Mouse (Mus musculus): Measurements from ENCODE around the gene Mpl.

Mpl gene

DNA sequence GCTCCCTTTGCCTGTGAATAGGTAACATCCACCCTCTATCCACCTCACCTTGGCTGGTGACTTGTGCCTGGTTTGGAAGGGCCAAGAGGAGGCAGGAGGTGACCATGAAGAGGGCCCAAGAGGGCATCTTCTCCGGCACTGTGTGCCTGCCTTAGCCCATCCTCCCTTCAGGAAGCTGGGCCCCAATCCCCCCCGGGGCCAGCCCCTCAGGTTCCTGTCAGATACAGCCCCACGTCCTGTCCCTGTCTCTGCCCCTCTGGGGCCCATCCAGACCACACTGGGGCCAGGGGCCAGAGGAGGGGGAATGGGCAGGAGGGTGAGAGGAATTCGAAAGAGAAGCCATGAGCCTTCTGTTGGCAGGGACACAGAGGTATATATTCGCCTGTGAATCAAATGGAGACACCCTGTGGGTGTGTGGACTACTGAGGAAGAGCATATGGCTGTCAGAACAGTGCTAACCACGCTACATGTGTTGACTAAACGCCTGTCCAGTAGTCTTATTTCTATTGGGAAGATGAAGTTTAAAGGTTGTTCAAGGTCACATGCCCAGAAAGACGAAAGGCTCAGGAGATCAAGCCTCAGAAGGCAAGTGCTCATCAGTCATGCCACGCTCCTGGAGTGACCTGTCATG is at the start of gene Mpl:
TSS of gene Mpl (minus strand) at position 169 of the 631 bp plus-strand sequence.
- no peaks in the 10 kb centered on the region for H3K27me3 ChIP-seq (ENCODE audit: control insufficient read depth, insufficient read depth, low read length, poor library complexity, severe bottlenecking)
- H3K36me3 ChIP-seq (ENCODE audit: control insufficient read depth, insufficient read depth, low read length, poor library complexity, severe bottlenecking): no peaks in the 10 kb centered on the region
- DNase-seq (ENCODE audit: low read depth, low spot score): no peak

DNA sequence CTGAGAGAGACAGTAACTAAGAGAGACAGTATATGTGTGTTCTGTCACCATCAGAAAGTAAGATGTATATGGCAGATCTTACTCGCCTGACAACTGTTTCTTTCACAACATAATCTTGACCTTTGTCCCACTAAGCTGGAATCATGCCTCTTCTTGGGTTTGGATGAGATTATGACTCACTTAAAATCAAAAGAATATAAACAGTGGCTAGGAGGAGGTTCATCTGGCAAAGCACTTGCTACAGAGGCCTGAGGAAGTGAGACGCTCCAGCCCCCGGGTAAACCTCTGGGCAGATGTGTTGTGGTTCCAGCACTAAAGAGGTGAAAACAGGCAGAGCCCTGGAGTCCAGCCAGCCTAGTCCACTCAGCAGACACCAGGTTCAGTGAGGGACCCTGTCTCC is 48.2 kb upstream of the Mpl start:
- no peaks in the 10 kb centered on the region for H3K36me3 ChIP-seq (ENCODE audit: control insufficient read depth, insufficient read depth, low read length, poor library complexity, severe bottlenecking)
- no peak for DNase-seq (ENCODE audit: low read depth, low spot score)
- no peaks in the 10 kb centered on the region for H3K27me3 ChIP-seq (ENCODE audit: control insufficient read depth, insufficient read depth, low read length, poor library complexity, severe bottlenecking)

DNA sequence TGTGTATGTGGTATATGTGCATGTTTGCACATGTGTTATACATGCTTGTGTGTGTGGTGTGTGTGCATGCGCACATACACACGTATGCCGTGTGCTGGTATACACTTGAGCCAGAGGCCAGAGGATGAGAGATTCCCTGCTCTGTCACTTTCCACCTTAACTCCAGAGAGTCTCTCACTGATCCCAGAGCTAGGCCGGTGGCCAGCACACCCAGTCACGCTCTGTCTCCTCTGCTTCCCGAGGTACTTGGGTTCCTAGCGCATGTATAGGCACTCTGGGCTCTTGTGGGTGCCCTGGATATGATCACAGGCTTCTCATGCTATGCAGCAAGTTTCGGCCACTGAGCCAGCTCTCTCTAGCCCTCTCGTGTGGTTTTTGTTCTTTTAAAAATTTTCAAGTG is 43.5 kb upstream of the Mpl start:
- Histone ChIP-seq H3K36me3 (ENCODE audit: control insufficient read depth, insufficient read depth, low read length, poor library complexity, severe bottlenecking) (no peaks in the 10 kb centered on the region), H3K27me3 (ENCODE audit: control insufficient read depth, insufficient read depth, low read length, poor library complexity, severe bottlenecking) (no peaks in the 10 kb centered on the region)
- no peak for DNase-seq (ENCODE audit: low read depth, low spot score)

DNA sequence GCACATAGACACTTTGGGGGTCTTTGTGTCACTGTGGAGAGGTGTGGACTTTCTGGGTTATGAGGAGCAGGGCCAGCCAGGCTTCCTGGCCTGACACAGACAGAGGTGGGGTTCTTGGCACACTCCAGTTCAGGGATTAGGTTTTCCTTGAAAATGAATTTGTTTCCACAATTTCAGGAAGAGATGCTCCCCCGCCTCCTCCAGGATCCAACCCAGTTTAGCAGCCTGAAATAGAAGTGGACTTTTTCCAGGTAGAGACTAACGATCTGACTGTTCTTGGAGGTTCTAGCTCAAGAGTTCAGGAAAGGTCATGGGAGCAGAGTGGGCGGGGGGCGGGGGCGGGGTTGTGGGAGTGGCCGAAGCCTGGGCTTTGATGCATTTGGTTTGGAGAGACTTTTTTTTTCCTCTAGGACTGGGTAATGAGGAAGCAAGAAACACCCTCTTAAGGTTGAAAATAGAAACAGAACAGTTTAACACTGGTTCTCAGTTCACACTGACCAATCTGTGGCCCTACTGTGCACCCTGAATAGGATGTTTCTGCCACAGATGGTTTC is 42.9 kb upstream of the Mpl start:
- H3K36me3 ChIP-seq (ENCODE audit: control insufficient read depth, insufficient read depth, low read length, poor library complexity, severe bottlenecking): no peaks in the 10 kb centered on the region
- H3K27me3 ChIP-seq (ENCODE audit: control insufficient read depth, insufficient read depth, low read length, poor library complexity, severe bottlenecking): no peaks in the 10 kb centered on the region
- no peak for DNase-seq (ENCODE audit: low read depth, low spot score)

DNA sequence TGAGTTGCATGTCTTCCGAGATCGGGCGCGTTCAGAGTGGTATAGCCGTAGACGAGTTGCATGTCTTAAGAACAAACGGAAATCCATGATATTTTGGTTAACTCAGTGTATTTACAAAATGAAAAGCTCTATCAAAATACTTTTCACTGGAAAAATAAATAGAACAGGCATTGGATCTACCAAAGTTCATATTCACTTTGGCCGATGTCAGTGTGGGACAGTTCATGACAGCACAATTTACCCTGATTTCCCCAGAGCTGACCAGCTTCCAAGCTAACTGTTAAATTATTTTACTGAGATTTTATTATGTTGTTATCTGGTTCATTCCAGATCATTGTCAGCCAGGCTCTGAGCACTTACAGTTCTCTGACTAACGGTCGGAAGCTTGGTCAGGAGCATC is 33.1 kb upstream of the Mpl start:
- H3K36me3 ChIP-seq (ENCODE audit: control insufficient read depth, insufficient read depth, low read length, poor library complexity, severe bottlenecking): no peaks in the 10 kb centered on the region
- no peak for DNase-seq (ENCODE audit: low read depth, low spot score)
- no peaks in the 10 kb centered on the region for H3K27me3 ChIP-seq (ENCODE audit: control insufficient read depth, insufficient read depth, low read length, poor library complexity, severe bottlenecking)

DNA sequence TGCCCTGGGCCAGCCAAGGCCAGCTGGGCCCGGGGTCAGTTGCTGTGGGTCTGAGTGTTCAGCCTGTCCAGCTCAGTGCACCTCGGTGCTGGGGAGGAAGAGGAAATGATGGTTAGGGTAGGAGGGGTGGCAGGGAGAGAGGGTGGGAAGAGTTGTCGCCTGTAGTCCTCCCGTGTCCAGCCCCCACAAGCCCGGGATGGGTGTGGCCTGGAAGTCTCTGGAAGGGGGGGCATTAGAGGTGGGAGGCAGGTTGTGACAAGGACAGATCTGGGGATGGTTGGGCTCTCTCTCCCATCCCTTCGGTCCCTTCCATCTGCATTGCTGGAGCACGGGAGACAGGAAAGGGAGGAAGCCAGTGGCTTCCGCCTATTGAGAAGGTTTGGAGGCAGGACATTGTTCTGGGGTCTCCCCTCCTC is 32.4 kb upstream of the Mpl start, which contains the start of gene Tie1:
TSS of gene Tie1 (minus strand) at position 345 of the 416 bp plus-strand sequence.
- no peak for DNase-seq (ENCODE audit: low read depth, low spot score)
- H3K36me3 ChIP-seq (ENCODE audit: control insufficient read depth, insufficient read depth, low read length, poor library complexity, severe bottlenecking): no peaks in the 10 kb centered on the region

DNA sequence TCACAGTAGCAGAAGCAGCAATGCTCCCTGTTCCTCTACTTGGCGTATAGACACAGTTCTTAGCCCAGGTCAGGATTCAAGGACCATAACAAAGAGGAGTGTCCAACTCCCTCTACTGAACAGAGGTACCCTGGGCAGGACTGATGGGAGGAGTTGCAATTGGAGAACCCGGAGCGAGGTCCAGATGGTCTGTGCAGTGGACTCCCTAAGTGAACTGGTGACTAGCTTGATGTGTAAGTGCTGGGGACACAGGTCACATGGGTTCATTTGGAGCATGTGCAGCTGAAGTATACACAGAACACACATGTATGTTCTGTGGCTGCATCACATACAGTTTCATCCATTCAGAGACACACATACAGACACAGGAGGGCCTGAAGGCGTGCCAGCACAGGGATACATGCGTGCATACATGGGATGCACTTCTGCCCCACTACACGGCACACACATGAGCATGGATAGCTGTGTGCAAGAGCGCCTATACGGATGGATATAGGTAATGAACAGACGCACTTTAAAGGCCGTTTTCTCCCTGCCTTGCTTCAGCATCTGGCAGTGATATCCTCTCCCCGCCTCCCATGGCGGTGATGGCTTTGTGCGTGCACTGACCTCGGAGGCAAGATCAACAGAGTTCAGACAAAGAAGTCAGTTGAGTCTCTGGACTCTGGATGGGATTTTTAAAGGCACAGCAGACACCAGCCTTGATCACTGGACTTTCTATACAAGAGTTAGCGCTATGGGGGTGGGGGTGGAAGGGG is 19.6 kb upstream of the Mpl start:
- Histone ChIP-seq H3K27me3 (ENCODE audit: control insufficient read depth, insufficient read depth, low read length, poor library complexity, severe bottlenecking) (no peaks in the 10 kb centered on the region), H3K36me3 (ENCODE audit: control insufficient read depth, insufficient read depth, low read length, poor library complexity, severe bottlenecking) (no peaks in the 10 kb centered on the region)
- no peak for DNase-seq (ENCODE audit: low read depth, low spot score)

More for the DNA sequence above, 32.4 kb upstream of the Mpl start, which contains the start of gene Tie1:
- H3K27me3 ChIP-seq (ENCODE audit: control insufficient read depth, insufficient read depth, low read length, poor library complexity, severe bottlenecking): no peaks in the 10 kb centered on the region

DNA sequence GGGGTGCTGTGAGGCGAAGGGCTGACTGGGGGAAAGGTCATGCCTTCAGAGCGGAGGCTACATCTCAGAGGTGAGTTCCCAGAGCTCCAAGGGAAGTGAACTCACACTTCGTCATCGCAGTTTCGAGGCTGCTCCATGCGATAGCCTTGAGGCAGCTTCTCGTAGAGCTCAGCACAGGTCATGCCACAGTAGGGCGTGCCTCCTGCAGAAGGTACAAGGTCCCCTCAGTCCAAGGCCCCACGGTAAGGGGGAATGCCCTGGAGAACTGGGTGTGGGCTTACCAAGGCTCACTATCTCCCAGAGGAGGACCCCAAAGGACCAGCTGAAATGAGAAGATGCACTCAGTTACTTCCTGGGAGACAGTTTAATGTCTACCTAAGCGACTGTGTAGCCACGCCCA is 15.4 kb upstream of the Mpl start:
- H3K36me3 ChIP-seq (ENCODE audit: control insufficient read depth, insufficient read depth, low read length, poor library complexity, severe bottlenecking): no peaks in the 10 kb centered on the region
- no peak for DNase-seq (ENCODE audit: low read depth, low spot score)
- no peaks in the 10 kb centered on the region for H3K27me3 ChIP-seq (ENCODE audit: control insufficient read depth, insufficient read depth, low read length, poor library complexity, severe bottlenecking)

DNA sequence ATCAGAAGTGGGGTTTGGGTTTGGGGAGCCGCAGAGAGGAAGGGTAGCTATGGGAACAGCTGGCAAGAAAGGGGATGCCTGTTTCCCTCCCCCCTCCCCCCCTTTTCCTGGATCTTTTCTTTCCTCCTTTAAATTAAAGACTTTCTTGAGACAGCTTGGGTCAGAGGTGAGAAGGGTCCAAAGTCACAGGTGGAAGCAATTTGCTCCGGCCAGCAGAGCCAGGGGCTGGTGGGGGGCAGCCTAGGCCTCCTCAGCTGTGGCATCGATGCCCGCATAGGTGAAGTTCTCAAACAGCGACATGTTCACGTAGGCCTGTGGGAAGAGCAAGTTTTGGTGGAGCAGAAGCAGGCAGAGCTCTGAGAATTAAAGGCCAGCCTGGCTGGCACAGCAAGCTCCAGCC is 14.0 kb upstream of the Mpl start:
- no peak for DNase-seq (ENCODE audit: low read depth, low spot score)
- no peaks in the 10 kb centered on the region for H3K27me3 ChIP-seq (ENCODE audit: control insufficient read depth, insufficient read depth, low read length, poor library complexity, severe bottlenecking)
- no peaks in the 10 kb centered on the region for H3K36me3 ChIP-seq (ENCODE audit: control insufficient read depth, insufficient read depth, low read length, poor library complexity, severe bottlenecking)

DNA sequence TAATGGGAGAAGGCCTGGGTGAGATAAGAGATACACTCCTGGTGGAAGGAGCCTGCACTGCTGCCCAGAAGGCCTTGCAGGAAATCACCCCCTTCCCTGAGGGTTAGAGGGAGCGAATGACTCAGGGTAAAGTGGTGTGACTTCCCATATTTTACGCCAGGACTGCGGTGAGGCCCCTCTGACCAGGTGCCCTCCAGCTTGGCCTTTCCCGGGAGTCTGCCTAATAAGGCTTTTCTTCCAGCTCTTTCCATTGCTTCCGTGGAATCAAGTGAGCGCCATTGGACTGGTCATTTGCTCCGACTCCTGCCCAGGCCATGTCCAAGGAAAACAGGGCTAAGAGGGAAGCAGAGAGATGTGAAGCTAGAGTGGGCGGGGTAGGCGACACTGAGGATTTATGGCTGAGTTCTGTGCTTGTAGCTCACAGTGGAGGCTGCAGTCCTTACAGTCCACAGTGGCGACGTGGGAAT is 8.4 kb upstream of the Mpl start:
- DNase-seq (ENCODE audit: low read depth, low spot score): no peak
- no peaks in the 10 kb centered on the region for H3K36me3 ChIP-seq (ENCODE audit: control insufficient read depth, insufficient read depth, low read length, poor library complexity, severe bottlenecking)
- no peaks in the 10 kb centered on the region for H3K27me3 ChIP-seq (ENCODE audit: control insufficient read depth, insufficient read depth, low read length, poor library complexity, severe bottlenecking)

DNA sequence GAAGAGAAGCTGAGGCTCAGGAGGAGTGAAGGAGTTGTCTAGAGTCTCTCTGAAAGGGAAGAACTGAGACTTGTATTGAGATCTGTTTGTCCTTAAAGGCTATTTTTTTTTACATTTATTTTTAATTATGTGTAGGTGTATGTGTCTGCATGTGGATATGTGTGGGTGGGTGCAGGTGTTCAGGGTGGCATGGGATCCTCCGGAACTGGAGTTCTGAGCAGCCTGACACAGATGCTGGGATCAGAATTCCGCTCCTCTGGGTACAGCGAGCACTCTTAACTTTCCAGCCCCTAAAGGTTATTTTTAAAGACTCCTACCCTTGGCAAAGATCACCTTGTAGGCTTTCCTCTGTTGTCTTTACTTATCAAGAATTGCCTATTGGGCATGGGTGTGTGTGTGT is 7.6 kb upstream of the Mpl start:
- H3K27me3 ChIP-seq (ENCODE audit: control insufficient read depth, insufficient read depth, low read length, poor library complexity, severe bottlenecking): no peaks in the 10 kb centered on the region
- no peak for DNase-seq (ENCODE audit: low read depth, low spot score)
- H3K36me3 ChIP-seq (ENCODE audit: control insufficient read depth, insufficient read depth, low read length, poor library complexity, severe bottlenecking): no peaks in the 10 kb centered on the region

DNA sequence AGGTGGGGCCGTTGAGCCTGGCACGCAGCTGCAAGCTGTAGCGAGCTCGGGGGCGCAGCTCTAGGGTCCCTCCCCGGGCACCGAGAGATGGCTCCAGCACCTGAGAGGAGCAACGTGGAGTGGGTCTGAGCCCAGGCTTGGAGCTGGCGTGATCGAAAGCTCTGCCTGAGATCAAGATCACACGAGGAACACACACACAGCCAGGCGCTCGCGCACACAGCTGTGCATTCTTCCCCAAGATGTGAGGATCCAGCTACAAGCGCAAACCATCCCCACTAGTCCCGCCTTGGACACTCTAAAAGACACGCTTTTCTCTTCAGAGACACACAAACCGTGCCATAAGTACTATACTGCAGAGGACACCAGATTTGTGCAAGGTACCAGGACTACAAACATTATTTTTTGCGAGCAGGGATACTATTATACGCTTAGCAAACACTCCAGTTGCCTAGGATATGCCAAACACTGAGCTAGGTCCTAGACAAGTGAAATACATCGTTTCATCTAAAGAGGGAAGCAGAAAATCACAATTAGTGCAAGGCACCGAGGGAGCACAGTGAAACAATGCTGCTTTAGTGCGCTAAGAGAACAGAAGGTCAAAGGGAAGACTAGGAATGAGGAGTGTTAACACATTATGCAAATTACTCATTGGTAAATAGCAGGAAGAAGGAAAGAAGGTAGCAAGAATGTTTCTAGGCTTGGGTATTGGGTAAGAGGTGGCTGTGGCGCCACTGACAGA is 10.7 kb downstream of the Mpl start:
- no peaks in the 10 kb centered on the region for H3K36me3 ChIP-seq (ENCODE audit: control insufficient read depth, insufficient read depth, low read length, poor library complexity, severe bottlenecking)
- no peaks in the 10 kb centered on the region; the same call in 1 of the 2 replicates for H3K27me3 ChIP-seq (ENCODE audit: control insufficient read depth, insufficient read depth, low read length, poor library complexity, severe bottlenecking)
- no peak for DNase-seq (ENCODE audit: low read depth, low spot score)

DNA sequence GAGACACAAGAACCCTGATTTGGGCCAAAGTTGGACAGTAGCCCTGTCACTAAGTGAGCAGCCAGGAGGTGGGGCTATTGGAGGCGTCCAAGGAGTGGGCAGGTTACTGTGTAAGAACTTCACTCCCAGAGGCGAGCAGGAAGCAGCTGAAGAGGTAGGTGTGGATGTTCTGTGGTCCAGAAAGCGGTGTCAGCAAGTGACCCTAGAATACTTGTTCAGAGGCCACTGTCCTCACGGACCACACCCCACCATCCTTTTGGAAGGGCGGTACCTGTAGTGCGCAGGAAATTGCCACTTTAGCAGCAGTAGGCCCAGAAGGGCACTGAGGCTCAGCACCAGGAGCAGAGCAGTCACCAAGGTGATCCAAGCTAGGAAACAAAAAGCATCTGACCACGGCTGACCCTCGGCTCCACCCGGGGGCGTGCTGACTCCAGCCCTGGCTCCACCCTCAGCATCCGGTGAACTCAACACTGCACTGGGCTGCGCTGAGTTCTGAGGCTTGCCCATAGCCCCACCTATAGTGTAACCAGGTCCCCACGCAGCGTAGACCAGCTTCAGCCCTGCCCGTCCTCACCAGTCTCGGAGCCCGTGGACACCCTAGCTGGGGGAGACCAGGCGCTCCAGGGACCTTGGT is 11.4 kb downstream of the Mpl start:
- no peak for DNase-seq (ENCODE audit: low read depth, low spot score)
- no peaks in the 10 kb centered on the region; the same call in 1 of the 2 replicates for H3K27me3 ChIP-seq (ENCODE audit: control insufficient read depth, insufficient read depth, low read length, poor library complexity, severe bottlenecking)

DNA sequence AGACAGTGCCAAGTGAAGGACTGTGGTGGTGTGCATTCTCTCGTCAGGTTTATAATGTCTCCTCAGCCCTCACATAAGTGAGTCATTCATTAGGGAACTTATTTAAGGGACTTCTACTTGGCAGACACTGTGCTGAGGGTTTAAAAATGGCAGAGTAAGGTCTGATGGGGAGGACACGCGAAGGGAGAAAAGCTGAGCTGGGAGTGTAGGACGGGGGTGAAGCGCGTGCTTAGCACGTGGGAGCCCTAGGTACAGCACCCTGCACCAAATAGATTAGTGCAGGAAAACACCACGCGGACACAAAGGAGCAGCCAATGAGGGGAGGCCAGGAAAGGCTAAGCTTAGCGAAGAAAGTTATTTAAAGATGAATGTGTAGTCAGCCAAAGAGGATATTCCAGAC is 12.2 kb downstream of the Mpl start:
- Histone ChIP-seq H3K36me3 (ENCODE audit: control insufficient read depth, insufficient read depth, low read length, poor library complexity, severe bottlenecking) (no peaks in the 10 kb centered on the region), H3K27me3 (ENCODE audit: control insufficient read depth, insufficient read depth, low read length, poor library complexity, severe bottlenecking) (no peaks in the 10 kb centered on the region; the same call in 1 of the 2 replicates)
- no peak for DNase-seq (ENCODE audit: low read depth, low spot score)

More for the DNA sequence above, 11.4 kb downstream of the Mpl start:
- no peaks in the 10 kb centered on the region for H3K36me3 ChIP-seq (ENCODE audit: control insufficient read depth, insufficient read depth, low read length, poor library complexity, severe bottlenecking)

Measured in splenic B cell, adult 2 months (primary cell).